Mouse (Mus musculus) embryonic facial prominence, embryonic 11.5 days (tissue): ENCODE results near the gene Prss3. TPM values are rescaled to one million over a fixed set of nuclear protein-coding genes. Genes with fewer than 3 reads are reported as not detected.
"Not testable (repeated sequence)": the region's sequence is repeated elsewhere in the genome, so short reads cannot be mapped to it uniquely, and the experiment has no call there.

Experiments used
- ATAC-seq: fragments of 200-750 bp; cut with Nextera tagmentation; replicated peaks from 2 replicates; pipeline ENCODE4 v1.8.0; 2017; ENCODE audit warnings: low read depth; ENCODE audit not compliant: insufficient number of reproducible peaks, low FRiP score, low TSS enrichment
- DNase-seq: peaks from one replicate; pipeline ENCODE4 v3.0.0-alpha.2; 2015; ENCODE audit warnings: low spot score
- H3K27ac ChIP-seq: fragments of 300-500 bp; sonication (generic); replicated peaks from 2 replicates; pipeline ENCODE4 v1.5.1; 2014; ENCODE audit warnings: mild to moderate bottlenecking, low read depth, low read length, control low read depth
- H3K27me3 ChIP-seq: fragments of 300-500 bp; sonication (generic); 2 replicates; pipeline ENCODE4 v1.6.1; 2014; ENCODE audit warnings: mild to moderate bottlenecking, low read length, moderate library complexity, mixed read lengths; ENCODE audit not compliant: control insufficient read depth, insufficient read depth
- H3K36me3 ChIP-seq: fragments of 300-500 bp; sonication (generic); replicated peaks from 2 replicates; pipeline ENCODE4 v1.6.1; 2014; ENCODE audit warnings: low read depth, mild to moderate bottlenecking, low read length, moderate library complexity, mixed read lengths; ENCODE audit not compliant: control insufficient read depth, insufficient read depth
- H3K4me1 ChIP-seq: fragments of 300-500 bp; sonication (generic); 2 replicates; pipeline ENCODE4 v1.6.1; 2014; ENCODE audit warnings: low read length, mixed read lengths; ENCODE audit not compliant: control insufficient read depth, insufficient read depth
- H3K4me2 ChIP-seq: fragments of 300-500 bp; sonication (generic); 2 replicates; pipeline ENCODE4 v1.6.1; 2014; ENCODE audit warnings: low read depth, mild to moderate bottlenecking, control low read depth, low read length, moderate library complexity
- H3K4me3 ChIP-seq: fragments of 300-500 bp; sonication (generic); 2 replicates; pipeline ENCODE4 v1.5.1; 2014; ENCODE audit warnings: low read depth, low read length, control low read depth
- H3K9ac ChIP-seq: fragments of 300-500 bp; sonication (generic); replicated peaks from 2 replicates; pipeline ENCODE4 v1.6.1; 2014; ENCODE audit warnings: mild to moderate bottlenecking, control low read depth, low read length
- H3K9me3 ChIP-seq: fragments of 300-500 bp; sonication (generic); replicated peaks from 2 replicates; pipeline ENCODE4 v1.6.1; 2016; ENCODE audit warnings: mild to moderate bottlenecking, low read length, inconsistent platforms, mixed read lengths; ENCODE audit not compliant: control insufficient read depth
- WGBS: fragments of 180-500 bp; shearing (Covaris S2); extraction: QIAGEN DNeasy Blood & Tissue Kit; methylation state at CpG from one replicate; pipeline ENCODE4 v1.1.7; 2014; 5-methylcytosine and 5-hydroxymethylcytosine counted together
- polyA plus RNA-seq: library from polyadenylated mRNA; unstranded; fragments of >200 nt; fragmentation: Nextera tagmentation; extraction: Ambion mirVana; gene quantifications from 2 replicates; pipeline ENCODE4 v1.2.1, GENCODE M21; 2014

Gene Prss3
- 0.41 and 0.43 TPM in 2 replicates for polyA plus RNA-seq

- H3K9ac ChIP-seq, ATAC-seq, H3K27ac ChIP-seq, H3K4me3 ChIP-seq, H3K27me3 ChIP-seq, H3K4me1 ChIP-seq, H3K4me2 ChIP-seq, H3K36me3 ChIP-seq, H3K9me3 ChIP-seq, DNase-seq: not testable (repeated sequence)
Measured at GRCm38 (mm10) chr6:41377578-41377977, at the start of gene Prss3. Gene Prss3, minus strand, starts transcription at chr6:41377678.

GRCm38 (mm10) chr6:41392056-41392455, 14.6 kb upstream of the Prss3 start, which contains the start of gene Gm5771:
Gene Gm5771, plus strand, starts transcription at chr6:41392356.
- not testable (repeated sequence) for ATAC-seq, DNase-seq

GRCm38 (mm10) chr6:41391640-41392039, 14.2 kb upstream of the Prss3 start:
- H3K4me3 ChIP-seq, H3K4me1 ChIP-seq, DNase-seq, H3K27me3 ChIP-seq, H3K9me3 ChIP-seq, H3K36me3 ChIP-seq, ATAC-seq, H3K27ac ChIP-seq, H3K4me2 ChIP-seq, H3K9ac ChIP-seq: not testable (repeated sequence)
- 66% methylated on average over 1 of the region's 1 CpGs for WGBS

More at GRCm38 (mm10) chr6:41392056-41392455, 14.6 kb upstream of the Prss3 start, which contains the start of gene Gm5771:
- not testable (repeated sequence) for H3K4me1 ChIP-seq, H3K9ac ChIP-seq, H3K27me3 ChIP-seq, H3K9me3 ChIP-seq, H3K27ac ChIP-seq, H3K4me2 ChIP-seq, H3K4me3 ChIP-seq, H3K36me3 ChIP-seq

- Histone ChIP-seq H3K27me3 (no peaks in the 10 kb centered on the region), H3K9me3 (no peaks in the 10 kb centered on the region)
Measured at GRCm38 (mm10) chr6:41386781-41387180, 9.3 kb upstream of the Prss3 start.

GRCm38 (mm10) chr6:41373772-41374171, 3.7 kb downstream of the Prss3 start:
- H3K9me3 ChIP-seq, H3K4me2 ChIP-seq, H3K9ac ChIP-seq, ATAC-seq, H3K4me3 ChIP-seq, H3K4me1 ChIP-seq, H3K36me3 ChIP-seq, H3K27ac ChIP-seq, DNase-seq, H3K27me3 ChIP-seq: not testable (repeated sequence)
- WGBS: 83% methylated on average over 1 of the region's 2 CpGs

More at GRCm38 (mm10) chr6:41386781-41387180, 9.3 kb upstream of the Prss3 start:
- Histone ChIP-seq H3K4me1 (no peaks in the 10 kb centered on the region), H3K9ac (no peak overlapping the region), H3K36me3 (no peaks in the 10 kb centered on the region), H3K27ac (no peak overlapping the region), H3K4me3 (no peak overlapping the region), H3K4me2 (no peak overlapping the region)
- no peak for ATAC-seq
- WGBS: 83% methylated on average over 2 of the region's 2 CpGs
- no peak for DNase-seq

GRCm38 (mm10) chr6:41353932-41354331, 23.5 kb downstream of the Prss3 start, which contains the start of gene Try10:
Gene Try10, plus strand, starts transcription at chr6:41354105.
- H3K4me2 ChIP-seq: no peak within 1 kb of the TSS
- H3K4me3 ChIP-seq: no peak within 1 kb of the TSS
- no peaks in the 10 kb centered on the region for H3K27me3 ChIP-seq
- no peak within 1 kb of the TSS for H3K9ac ChIP-seq
- H3K4me1 ChIP-seq: no peaks in the 10 kb centered on the region
- no peaks in the 10 kb centered on the region for H3K36me3 ChIP-seq
- no peaks in the 10 kb centered on the region for H3K9me3 ChIP-seq
- DNase-seq (no peak), ATAC-seq (no peak)
- WGBS: 85% methylated on average over 2 of the region's 2 CpGs
- no peak within 1 kb of the TSS for H3K27ac ChIP-seq

Other genes starting within 250 kb of the Prss3 start
- gene Try4, start 75.4 kb downstream of the Prss3 start, polyA plus RNA-seq: not detected in 2 replicates
- not detected in 2 replicates for gene Try5, start 60.8 kb downstream of the Prss3 start, polyA plus RNA-seq
- not detected in 2 replicates for gene Try10, start 23.6 kb downstream of the Prss3 start, polyA plus RNA-seq
- not detected in 2 replicates for gene Gm5771, start 14.7 kb upstream of the Prss3 start, polyA plus RNA-seq
- gene Gm10334, start 68.5 kb upstream of the Prss3 start, polyA plus RNA-seq: 0.26 TPM in 1 of 2 replicates, not detected in the other
- gene Prss1, start 81.3 kb upstream of the Prss3 start, polyA plus RNA-seq: not detected in 2 replicates
- gene Prss2, start 144.1 kb upstream of the Prss3 start, polyA plus RNA-seq: not detected in 2 replicates
- 10.0 and 11.7 TPM in 2 replicates for gene Ephb6, start 227.8 kb upstream of the Prss3 start, polyA plus RNA-seq